Mouse (Mus musculus) cerebellum, adult 8-10 months (tissue): ENCODE results near the gene Slc25a12.
"Not testable (repeated sequence)": the region's sequence is repeated elsewhere in the genome, so short reads cannot be mapped to it uniquely, and the experiment has no call there.

Source experiments
- DNase-seq: peaks from one replicate; pipeline ENCODE4 v3.0.0; 2022

Slc25a12 gene

DNA sequence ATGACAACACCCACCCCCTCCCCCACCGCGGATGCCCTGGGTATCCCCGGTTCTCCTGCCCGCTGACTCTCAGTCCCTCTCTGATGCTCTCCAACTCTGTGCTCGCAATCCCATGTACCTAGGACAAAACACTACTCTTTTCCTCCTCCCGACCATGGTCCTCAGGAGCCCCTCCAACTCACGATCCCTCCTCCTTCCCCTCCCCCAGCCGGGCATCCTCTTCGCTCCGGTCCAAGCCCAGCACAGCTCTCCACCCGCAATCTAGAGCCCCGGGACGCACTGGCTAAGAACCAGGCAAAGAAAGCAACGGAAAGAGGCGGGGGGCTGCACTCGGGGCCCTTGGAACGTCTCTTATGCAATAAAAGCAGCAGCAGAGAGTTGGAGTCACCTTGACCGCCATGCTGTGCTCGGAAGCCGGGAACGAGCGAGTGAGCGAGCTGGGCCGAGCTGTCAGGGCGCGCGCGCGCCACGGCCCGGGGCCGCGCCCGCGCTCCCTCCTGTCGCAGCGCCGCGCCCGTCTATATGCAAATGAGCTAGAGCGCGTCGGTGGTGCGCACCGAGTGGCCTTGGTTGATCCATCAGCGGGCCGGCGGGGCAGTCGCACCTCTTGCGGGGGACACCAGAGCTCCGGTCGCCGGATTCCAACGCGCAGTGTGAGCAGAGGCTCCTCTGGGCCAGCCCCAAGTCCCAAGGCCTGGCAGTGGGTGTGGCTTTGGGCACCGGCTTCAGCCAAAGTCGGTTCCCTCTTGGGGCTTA lies at the start of gene Slc25a12:
Slc25a12 (minus strand) TSS at position 625 of the 756 bp plus-strand sequence.
- DNase-seq: peak; percentile 78

DNA sequence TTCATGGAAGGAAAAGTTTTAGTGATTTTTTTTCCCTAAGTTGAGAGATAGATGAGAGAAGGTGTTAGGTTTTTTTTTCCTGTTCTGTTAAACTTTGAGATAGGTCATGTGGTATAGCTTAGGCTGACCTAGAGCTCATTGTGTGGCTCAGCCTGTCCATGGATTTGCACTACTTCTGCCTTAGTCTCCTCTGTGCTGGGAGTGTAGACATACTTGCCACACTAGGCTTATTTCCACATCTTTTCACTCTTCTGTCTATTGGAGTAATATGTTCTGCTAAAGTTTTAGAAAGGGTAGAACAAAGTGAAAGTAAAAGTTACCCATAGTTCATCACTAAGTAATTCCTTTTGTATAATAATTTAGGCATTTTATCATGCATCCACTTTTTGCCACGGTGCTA lies 38.1 kb upstream of the Slc25a12 start:
- no peak for DNase-seq

DNA sequence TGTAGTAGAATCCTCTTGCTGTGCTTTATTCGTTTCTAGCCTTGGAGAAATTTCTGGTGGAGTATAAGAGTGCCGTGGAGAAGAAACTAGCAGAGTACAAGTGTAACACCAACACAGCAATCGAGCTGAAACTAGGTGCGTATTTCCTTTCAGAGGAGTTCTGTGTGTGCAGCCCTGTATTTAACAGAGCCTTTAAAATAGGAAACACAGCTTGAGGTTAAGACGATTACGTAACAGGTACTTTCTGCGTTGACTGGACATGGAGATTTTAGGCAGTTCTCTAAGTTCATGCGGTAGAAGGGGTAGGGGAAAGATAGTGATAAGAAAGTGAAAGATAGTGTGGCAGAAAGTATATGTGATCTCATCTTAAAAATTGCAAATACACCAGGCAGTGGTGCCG lies 22.3 kb upstream of the Slc25a12 start:
- DNase-seq: no peak

DNA sequence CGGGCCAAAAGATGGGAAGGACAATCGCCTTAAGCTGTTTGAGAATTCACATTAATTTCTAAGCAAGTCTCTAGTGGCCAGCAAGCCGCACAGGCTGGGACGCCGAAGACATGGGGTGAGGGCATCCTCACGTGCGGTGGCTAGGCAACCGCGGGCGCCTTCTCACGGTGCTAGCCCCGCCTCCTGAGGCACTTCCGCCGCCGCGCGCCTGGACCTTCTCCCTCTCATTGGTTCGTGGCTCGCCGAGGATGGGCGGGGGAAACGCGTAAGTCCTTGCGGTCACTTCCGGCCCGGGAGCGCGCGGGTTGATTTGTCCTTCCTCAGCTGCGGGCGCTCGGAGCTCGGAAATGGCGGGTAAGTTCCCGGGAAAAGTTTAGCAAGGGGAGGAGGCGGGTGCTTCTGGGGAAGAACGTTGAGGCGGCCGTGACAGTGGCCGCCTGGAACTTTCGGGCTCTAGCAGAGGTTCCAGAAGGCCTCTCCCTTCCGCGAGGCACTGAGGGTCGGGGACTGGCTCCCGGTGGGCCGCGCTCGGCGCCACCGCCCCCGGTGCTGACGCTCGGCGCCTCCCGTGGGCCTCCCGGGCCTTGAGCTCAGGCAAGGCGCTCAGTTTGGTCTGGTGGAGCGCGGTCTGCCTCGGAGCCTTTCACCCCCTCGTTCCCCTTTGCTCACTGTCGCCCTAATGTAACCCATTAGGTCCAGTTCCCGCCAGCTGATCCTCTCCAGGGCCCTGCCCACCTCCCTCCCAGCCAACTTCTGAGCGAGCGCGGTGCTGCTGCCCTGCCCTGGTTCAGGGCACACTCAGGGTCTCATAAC lies 21.6 kb upstream of the Slc25a12 start, which contains the start of gene Hat1:
Hat1 (plus strand) TSS at position 8 of the 813 bp plus-strand sequence.
- DNase-seq: peak; percentile 90

DNA sequence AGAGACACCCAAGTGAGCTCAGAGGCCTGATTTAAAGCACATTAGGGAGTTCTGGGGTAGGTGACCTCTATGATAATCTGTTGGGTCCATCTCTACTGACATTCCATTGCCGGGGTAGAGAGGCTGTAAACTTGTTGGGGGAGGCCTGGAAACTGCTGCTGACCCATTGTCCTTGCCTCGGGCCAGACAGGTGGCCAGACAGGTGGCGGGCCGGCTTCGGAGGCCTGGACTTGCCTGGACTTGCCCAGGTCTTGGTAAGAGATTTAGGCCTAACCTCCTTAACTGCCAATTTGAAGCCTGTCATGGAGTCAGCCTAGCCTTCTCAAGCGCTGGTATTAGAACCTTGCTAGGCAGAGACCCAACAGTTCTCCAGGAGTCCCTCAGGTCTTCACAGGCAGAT lies 20.2 kb upstream of the Slc25a12 start:
- no peak for DNase-seq

DNA sequence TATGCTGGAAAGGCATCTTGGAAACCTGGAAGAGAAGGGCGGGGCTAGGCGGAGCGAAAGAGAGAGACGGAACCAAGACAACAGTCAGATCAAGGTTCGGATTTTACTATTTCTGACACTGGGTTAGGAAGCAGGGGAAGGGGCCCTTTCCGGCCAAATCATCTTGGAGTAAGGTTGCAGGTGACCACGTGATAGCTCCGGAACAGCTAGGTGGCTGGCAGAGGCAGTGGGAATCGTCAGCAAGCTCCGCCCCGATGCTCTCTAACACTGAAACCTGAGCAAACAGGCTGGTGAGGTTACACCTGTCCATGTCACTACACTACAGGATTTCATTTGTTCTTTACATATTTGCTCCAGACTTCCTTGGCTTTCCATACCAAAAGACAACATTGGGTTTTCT lies 16.3 kb upstream of the Slc25a12 start:
- no peak for DNase-seq

DNA sequence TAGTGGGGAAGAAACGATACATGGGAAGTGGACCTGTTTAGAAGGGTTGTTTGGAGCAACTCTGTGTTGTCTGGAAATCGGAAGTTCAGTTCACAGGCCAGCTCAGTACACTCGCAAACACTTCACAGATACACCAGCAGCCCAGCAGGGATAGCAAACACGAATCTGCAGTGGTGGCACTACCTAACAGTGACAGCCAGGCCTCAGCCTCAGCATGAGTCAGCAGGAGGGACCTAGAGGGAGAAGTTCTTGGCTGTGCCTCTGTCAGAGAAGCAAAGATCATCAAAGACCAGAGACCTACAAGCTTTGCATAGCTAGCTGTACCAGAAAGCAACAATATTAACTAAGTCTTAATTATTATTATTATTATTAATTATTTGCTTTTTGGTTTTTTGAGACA lies 14.4 kb upstream of the Slc25a12 start:
- DNase-seq: no peak

DNA sequence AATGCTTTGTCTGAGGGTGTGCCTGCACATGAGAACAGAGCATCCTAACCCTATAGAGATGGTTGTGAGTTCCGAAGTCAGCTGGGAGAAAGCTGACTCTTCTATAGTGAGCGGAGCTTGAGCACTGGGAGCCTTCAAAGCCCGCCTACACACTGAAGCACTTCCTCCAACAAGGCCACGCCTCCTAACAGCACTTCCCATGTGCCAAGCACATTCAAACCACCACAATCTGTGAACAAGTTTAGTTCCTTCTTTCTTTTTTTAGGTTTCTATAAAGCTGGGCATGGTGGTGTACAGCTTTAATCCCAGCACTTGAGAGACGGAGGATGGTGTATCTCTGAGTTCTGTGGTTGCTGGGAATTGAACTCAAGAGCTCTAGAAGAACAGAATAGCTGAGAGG lies 9.9 kb upstream of the Slc25a12 start:
- no peak for DNase-seq

DNA sequence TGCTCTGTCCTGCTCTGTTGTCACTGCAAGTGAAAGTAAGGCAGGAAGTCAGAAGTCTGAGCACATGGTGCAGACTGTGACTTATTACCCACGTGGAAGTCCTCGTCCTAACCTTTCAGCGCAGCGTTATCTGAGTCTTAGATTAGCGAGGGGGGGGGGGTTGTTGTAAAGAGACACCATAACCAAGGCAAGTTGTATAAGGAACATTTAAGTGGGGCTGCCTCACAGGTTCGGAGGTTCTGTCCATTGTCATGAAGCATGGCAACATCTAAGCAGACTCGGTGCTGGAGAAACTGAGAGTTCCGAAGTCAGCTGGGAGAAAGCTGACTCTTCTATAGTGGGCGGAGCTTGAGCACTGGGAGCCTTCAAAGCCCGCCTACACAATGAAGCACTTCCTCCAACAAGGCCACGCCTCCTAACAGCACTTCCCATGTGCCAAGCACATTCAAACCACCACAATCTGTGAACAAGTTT lies 8.9 kb upstream of the Slc25a12 start:
- no peak for DNase-seq

DNA sequence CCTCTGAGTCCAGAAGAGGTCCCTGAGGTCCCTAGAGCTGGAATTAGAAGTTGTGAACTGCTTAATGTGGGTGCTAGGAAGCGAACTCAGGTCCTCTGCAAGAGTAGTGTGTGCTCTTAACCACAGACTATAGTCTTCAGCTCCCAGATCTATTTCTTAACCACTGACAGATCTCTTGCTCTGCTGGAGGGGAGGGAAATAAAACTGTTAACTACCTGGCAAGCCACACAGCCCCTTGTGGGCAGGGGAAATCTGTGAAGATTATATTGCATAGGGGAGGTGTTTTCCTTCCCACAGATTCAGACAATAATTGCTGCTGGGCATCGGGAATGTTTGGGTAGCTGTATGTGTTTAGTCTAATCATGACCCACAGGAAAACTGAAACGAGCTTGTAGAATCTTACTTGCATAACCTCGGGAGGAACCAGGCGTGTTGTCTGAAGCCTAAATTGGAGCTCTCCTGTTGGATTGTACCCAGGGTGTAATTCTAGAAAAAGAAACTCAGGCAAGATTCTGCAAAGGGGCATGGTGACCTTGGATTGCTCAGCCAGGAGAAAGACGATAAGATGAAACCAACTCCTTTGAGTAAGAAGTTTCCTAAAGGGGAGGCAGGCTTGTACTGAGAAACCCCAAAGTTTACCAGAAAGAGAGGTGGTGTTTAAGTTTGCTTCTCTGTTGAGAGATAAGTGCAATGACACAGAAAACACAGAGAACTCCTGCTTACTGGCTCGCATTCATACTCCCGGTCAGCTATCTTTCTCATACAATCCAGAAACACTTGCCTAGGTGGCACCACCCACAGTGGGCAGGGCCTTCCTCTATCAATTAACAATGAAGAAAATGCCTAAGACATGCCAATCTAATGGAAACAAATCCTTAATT lies 7.0 kb upstream of the Slc25a12 start:
- DNase-seq: no peak

DNA sequence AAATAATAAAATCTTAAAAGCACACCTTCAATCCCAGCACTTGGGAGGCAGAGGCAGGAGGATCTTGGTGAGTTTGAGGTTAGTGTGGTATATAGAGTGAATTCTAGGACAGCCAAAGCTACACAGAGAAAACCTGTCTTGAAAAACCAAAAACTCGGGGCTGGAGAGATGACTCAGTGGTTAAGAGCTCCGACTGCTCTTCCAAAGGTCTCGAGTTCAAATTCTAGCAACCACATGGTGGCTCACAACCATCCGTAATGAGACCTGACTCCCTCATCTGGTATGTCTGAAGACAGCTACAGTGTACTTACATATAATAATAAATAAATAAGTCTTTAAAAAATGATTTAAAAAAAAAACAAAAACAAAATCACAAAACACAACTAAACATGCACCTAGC lies 4.7 kb upstream of the Slc25a12 start:
- DNase-seq: not testable (repeated sequence)

DNA sequence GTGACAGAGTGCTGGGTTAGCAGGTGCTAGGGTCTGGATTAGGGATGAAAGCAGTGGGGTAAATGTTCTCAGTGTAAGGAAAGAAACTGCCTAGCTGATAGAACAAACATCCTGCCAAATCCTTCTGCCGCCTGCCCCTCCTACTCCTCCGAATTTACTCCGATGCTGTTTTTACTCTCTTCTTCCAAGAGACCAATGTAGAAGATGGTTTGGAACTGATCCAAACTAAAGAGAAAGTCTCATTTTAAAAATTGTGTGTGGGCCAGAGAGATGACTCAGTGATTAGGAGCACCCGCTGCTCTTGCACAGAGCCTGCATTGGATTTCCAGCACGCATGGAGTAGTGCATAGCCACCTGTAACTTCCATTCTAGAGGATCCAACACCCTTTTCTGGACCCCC lies 4.2 kb upstream of the Slc25a12 start:
- no peak for DNase-seq

DNA sequence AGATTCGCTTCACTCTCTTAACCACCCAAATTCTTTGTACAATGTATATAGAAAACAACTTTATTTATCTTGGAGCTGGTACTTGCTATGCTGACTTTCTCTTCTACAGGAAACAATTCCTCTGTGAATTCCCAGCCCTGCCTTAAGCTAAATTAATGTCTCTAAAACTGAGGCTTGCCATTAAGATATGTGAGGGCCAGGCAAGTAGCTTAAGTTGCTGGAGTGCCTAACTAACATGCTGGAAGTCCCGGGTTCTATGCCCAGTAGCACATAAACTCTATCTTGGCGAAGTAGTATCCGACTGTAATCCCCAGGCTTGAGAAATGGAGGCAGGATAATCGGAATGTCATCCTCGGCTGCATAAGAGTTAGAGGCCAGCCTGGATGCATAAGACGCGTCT lies 537 bp upstream of the Slc25a12 start:
- DNase-seq: no peak

DNA sequence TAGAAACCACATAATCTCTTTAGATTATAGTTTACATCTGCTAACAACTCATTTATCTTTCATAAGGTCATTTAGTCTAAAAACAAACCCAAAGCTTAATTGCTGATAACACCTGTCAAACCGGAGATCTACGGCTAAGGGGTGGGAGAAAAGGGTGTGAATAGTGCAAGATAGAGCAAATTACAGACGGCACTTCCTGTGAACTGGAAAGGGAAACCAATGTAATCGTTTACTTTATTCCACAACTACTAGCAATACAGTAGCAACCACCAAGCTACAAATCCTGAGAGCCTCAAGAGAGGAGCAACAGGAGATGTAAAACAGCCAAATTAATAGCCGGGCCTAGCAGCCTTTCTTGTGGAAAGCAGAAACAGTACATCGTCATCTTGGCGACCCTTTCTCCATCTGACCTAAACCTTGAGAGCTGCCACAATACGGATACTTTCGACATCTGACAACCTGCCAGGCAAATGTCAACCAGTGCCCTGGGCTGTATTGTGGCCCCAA lies 878 bp downstream of the Slc25a12 start:
- DNase-seq: no peak

DNA sequence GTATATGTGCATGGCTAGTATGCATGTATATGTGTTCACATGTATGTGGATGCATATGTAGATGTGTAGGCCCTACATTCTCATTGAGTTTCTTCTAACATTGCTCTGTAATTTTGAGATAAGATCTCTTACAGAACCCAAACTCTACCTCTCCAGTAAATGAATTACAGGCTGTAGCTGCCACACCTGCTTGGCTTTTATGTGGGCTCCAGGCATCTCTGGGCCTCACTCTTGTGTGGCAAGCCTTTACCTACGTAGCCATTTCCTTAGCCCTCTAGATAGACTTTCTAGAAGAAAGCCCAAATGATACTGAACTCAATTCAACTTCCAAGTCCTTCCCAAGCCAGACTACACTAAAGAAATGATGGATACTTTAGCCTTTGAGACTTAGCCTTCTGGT lies 7.4 kb downstream of the Slc25a12 start:
- DNase-seq: no peak

DNA sequence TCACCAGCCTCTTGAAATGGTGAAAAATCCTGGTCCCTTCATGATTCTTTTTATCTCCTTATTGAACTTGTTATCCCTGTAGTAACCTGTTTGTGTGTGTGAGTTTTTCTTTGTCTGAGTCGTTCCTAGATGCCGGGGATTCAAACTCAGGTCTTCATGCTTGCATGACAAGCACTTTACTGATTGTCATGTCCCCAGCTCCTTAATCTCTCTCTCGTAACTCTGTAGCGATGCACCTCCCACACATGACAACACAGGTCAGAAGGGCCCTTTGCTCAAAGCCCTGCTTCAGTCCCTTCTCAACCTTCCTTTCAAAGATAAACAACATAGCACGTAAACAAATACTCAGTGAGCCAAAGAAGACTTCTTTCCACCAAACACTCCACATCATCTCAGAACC lies 9.2 kb downstream of the Slc25a12 start:
- no peak for DNase-seq

DNA sequence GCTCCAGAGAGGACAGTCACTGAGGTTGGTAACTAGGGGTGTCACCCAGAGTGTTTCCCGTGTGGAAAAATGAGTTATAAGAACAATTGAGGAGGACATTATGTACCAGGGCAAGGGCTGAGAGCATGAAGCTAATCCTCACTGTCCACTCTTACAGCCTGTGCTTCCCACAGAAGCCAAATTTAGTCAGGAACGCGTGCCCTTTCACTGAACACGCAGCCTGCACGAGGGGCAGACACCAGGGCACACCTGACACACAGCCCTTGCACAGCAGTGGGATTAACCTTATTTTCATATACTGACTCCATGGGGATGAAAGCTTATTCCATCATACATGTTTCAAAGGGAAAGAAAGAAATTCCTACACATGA lies 13.5 kb downstream of the Slc25a12 start:
- DNase-seq: no peak

DNA sequence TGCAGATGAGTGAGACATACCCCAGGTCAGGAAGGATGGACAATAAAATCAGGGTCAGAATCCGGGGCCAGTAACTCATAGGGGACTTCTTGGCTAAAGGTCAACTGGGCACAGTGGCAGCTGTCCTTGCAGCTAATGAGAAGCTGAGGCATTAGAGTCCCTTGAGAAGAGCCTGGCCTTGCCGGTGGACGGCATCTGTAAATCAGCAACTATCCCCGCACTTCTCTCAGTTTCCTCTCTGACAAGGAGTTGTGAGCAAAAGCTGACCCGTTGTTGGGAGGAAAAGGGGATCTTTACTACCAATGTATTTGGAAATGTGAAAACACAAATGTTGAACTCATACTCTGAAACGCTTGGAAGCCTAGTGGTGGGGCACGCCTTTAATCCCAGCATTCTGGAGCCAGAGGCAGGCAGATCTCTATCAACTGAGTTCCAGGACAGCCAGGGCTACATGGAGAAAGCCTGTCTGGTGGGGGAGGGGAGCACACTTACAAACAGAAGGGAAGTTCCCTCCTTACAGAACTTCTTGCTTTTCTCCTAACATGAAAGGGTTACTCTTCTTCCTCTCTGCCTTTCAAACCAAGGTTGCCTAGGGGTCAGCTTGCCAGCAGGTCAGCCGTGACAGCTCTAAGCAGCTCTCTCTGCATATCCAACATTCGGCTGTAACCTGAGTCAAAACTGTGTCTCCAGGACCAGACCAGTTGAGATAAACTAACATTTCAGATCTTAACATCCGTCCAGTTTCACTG lies 14.1 kb downstream of the Slc25a12 start:
- DNase-seq: no peak

DNA sequence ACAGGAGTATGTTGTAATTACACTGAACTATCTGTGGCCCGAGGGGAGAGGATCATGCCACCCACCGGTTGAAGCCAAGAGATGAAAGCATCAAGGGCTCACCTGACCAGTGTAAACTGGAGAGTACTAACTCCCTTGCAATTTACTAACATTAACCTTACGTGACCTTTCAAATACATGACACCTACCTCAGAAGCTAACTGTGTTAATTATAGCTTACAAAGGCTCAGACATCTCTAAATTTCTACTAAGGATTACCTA lies 15.9 kb downstream of the Slc25a12 start:
- no peak for DNase-seq

DNA sequence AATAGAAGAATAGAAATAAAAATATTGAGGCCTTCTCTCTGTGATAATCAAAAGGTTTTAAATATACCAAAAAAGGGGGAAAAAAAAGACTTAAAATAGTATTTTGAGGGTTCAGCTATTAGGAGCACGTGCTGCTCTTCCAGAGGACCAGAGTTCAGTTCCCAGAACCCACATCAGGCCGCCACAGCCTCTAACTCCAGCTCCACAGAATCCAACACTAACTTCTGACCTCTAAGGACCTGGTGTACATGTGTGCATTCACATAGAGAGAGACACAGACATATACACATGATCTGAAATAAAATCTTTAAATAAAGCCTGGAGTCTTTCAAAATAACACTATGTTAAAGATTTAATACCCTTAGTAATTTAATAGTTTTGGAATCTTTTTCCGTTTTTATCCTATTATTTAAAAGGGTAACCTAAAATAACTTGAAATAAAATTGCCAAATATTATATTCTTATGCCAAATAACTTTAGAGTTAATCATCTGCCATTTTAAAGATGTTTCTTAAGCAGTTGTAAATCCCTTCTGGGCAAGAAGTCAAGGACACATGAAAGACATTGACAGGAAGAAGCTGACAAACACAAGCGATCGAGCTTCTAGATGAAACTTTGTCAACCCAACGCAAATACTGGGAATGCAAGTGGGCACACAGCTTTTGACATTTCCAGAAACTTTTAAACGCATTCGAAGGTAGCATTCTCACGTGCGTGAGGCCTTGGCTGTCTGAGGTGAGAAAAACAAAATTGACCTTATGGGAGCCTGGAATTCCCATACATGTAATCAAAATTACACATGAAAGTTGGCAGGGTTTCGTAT lies 16.4 kb downstream of the Slc25a12 start:
- DNase-seq: no peak

DNA sequence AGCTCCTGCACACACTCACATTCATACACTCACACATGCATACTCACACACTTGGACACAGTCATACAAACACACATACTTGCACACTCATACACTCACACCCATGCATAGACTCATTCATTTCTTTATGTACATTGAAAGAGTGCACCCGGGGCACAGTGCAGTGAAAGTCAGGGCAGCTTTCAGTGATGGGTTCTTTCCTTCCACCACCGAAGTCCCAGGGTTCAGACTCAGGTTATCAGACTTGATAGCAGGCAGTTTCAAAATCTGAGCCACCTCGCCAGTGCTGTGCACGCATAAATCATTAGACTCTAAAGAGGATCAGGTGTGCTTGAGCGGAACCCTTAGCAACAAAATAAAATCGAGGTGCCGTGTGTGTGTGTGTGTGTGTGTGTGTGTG lies 17.4 kb downstream of the Slc25a12 start:
- no peak for DNase-seq

DNA sequence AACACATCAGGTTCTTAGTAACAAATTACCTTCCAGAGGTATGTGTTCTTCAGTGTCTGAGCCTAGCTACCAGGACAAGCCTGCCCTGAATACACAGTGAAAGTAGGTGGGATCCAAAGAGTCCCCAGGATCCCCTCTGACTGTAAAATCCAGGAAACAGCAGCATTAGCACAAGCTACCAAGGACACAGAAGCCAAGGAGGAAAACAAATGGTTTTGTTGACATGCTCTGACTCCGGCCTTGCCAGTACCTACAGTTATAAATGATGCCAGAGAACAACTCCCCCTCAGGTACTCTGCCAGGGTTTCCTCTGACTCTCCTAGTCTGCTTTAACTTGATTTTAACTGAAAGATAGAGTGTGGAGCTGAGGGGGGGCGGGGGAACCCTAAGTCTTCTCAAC lies 18.0 kb downstream of the Slc25a12 start:
- no peak for DNase-seq
